16 mouse cellular contexts compared by ENCODE assay signal in the genomic region with DNA sequence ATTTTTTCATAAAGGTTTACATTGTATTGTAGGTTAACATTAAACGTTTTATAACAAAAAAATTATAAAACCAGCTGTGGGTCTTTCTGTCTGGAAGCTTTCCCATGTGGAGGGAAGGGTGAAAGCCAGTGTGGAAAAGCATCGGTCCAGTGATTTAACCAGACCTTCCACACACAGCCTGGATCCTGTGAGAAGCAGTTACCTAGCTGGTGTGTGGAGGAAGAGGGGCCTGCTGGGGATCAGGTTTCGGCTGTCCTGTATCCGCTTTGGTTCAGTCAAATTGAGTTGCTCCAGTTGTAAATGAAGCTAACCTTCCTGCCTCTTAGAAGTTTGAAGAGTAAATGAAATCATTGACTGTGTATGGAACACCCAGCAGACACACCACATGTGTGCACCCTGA. TPM values are rescaled to one million over a fixed set of nuclear protein-coding genes. Genes with fewer than 3 reads are reported as not detected.
"Had no signal": no experiment of that assay in that cellular context is flagged by ENCODE, and none has a peak within 500 bp of the region (broad histone marks: within the 10 kb centered on the region; RNA-seq: fewer than 3 reads in every experiment).

No protein-coding gene starts in this region.

- H3K9me3 ChIP-seq: lung, embryonic 15.5 days; midbrain, embryonic 13.5 days; midbrain, embryonic 15.5 days; neural tube, embryonic 12.5 days; stomach, embryonic 15.5 days had no signal

- H3K4me3 ChIP-seq: lung, embryonic 15.5 days; megakaryocyte, embryonic 14.5 days; midbrain, embryonic 13.5 days; midbrain, embryonic 15.5 days; neural tube, embryonic 12.5 days; stomach, embryonic 15.5 days had no signal

- H3K4me1 ChIP-seq: lung, embryonic 15.5 days; megakaryocyte, embryonic 14.5 days; midbrain, embryonic 13.5 days; midbrain, embryonic 15.5 days; neural tube, embryonic 12.5 days; stomach, embryonic 15.5 days had no signal

- H3K4me2 ChIP-seq: lung, embryonic 15.5 days; midbrain, embryonic 11.5 days; midbrain, embryonic 13.5 days; midbrain, embryonic 15.5 days; neural tube, embryonic 12.5 days; stomach, embryonic 15.5 days had no signal

- H3K9ac ChIP-seq: lung, embryonic 15.5 days; midbrain, embryonic 13.5 days; midbrain, embryonic 15.5 days; neural tube, embryonic 12.5 days; stomach, embryonic 15.5 days had no signal

- DNase-seq: lung, postnatal 14 days; lung, postnatal 36 days; right cerebral cortex, postnatal 14 days; thymus, adult 2 months; thymus, postnatal 25 days; thymus, postnatal 4 days had no signal

- H3K27ac ChIP-seq: lung, embryonic 15.5 days; macrophage; midbrain, embryonic 13.5 days; midbrain, embryonic 15.5 days; neural tube, embryonic 12.5 days; stomach, embryonic 15.5 days; stomach, postnatal 0 days had no signal

- ATAC-seq: lung, postnatal 0 days; midbrain, embryonic 13.5 days; midbrain, embryonic 15.5 days had no signal

- H3K27me3 ChIP-seq: lung, embryonic 15.5 days; megakaryocyte, embryonic 14.5 days; midbrain, embryonic 13.5 days; midbrain, embryonic 15.5 days; neural tube, embryonic 12.5 days; stomach, embryonic 15.5 days had no signal

RNA-seq across cellular contexts. Expression of a gene that starts 37.3 kb away (rescaled TPM):
- polyA plus RNA-seq: lung, postnatal 0 days; macrophage; midbrain, embryonic 11.5 days had no signal
